Mouse (Mus musculus) hindbrain, embryonic 12.5 days (tissue): Measurements from ENCODE around the gene Celsr1. TPM values are rescaled to one million over a fixed set of nuclear protein-coding genes. Genes with fewer than 3 reads are reported as not detected.
A peak's percentile ranks its signal among the peaks of the same experiment; 100 is the strongest.

ENCODE experiments used
- ATAC-seq: fragments of 200-750 bp; cut with Nextera tagmentation; 2 replicates; pipeline ENCODE4 v1.8.0; 2017; ENCODE audit warnings: moderate TSS enrichment; ENCODE audit not compliant: low FRiP score
- H3K27ac ChIP-seq: fragments of 300-500 bp; sonication (generic); 2 replicates; pipeline ENCODE4 v1.5.1; 2016; ENCODE audit warnings: mild to moderate bottlenecking
- H3K27me3 ChIP-seq: fragments of 300-500 bp; sonication (generic); 2 replicates; pipeline ENCODE4 v1.6.1; 2016; ENCODE audit warnings: mild to moderate bottlenecking
- H3K36me3 ChIP-seq: fragments of 300-500 bp; sonication (generic); 2 replicates; pipeline ENCODE4 v1.6.1; 2016; ENCODE audit warnings: mild to moderate bottlenecking
- H3K4me1 ChIP-seq: fragments of 300-500 bp; sonication (generic); 2 replicates; pipeline ENCODE4 v1.6.1; 2016
- H3K4me2 ChIP-seq: fragments of 300-500 bp; sonication (generic); replicated peaks from 2 replicates; pipeline ENCODE4 v1.6.1; 2016; ENCODE audit warnings: mild to moderate bottlenecking
- H3K4me3 ChIP-seq: fragments of 300-500 bp; sonication (generic); 2 replicates; pipeline ENCODE4 v1.5.1; 2016; ENCODE audit warnings: mild to moderate bottlenecking
- H3K9ac ChIP-seq: fragments of 300-500 bp; sonication (generic); 2 replicates; pipeline ENCODE4 v1.6.1; 2016; ENCODE audit warnings: mild to moderate bottlenecking, moderate library complexity
- H3K9me3 ChIP-seq: fragments of 300-500 bp; sonication (generic); replicated peaks from 2 replicates; pipeline ENCODE4 v1.6.1; 2016; ENCODE audit warnings: mild to moderate bottlenecking
- WGBS: fragments of 180-500 bp; shearing (Covaris S2); methylation state at CpG from one replicate; pipeline ENCODE4 v1.1.7; 2016; 5-methylcytosine and 5-hydroxymethylcytosine counted together
- polyA plus RNA-seq: library from polyadenylated mRNA; unstranded; fragments of >200 nt; fragmentation: Nextera tagmentation; extraction: Ambion mirVana; gene quantifications from 2 replicates; pipeline ENCODE4 v1.2.1, GENCODE M21; 2016

Gene Celsr1
- polyA plus RNA-seq, 1 experiment from 2014 or later = 4.3 TPM

DNA sequence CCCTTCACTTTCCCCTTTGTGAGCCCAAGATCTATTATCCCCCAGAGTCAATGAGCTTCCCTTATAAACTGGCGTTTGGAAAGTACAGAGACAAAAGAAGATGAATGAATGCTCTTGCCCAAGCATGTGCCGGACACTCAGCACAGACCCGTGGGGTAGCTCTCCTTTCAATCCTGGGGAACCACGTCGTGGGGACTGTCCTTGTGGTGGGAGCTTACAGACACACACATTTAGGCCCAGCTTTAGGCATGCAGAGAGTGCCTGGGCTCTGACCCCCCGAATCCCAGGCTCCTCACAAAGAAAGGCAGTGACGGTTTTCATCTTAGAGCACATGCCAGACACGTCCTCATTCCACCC is 113.7 kb downstream of the Celsr1 start:
- Histone ChIP-seq H3K27me3 (no peaks in the 10 kb centered on the region), H3K4me1 (no peaks in the 10 kb centered on the region), H3K36me3 (peaks cover 23% of the 10 kb centered on the region), H3K9me3 (0 out of 2 replicates have a peak, but pooled peaks cover 5% of the 10 kb centered on the region), H3K4me3 (no peak overlapping the region), H3K27ac (no peak overlapping the region), H3K9ac (no peak overlapping the region), H3K4me2 (no peak overlapping the region)
- ATAC-seq = 0 out of 2 replicates have a peak, but pooled peaks have one; percentile 38
- 46% methylated on average over 8 of the region's 8 CpGs for WGBS

DNA sequence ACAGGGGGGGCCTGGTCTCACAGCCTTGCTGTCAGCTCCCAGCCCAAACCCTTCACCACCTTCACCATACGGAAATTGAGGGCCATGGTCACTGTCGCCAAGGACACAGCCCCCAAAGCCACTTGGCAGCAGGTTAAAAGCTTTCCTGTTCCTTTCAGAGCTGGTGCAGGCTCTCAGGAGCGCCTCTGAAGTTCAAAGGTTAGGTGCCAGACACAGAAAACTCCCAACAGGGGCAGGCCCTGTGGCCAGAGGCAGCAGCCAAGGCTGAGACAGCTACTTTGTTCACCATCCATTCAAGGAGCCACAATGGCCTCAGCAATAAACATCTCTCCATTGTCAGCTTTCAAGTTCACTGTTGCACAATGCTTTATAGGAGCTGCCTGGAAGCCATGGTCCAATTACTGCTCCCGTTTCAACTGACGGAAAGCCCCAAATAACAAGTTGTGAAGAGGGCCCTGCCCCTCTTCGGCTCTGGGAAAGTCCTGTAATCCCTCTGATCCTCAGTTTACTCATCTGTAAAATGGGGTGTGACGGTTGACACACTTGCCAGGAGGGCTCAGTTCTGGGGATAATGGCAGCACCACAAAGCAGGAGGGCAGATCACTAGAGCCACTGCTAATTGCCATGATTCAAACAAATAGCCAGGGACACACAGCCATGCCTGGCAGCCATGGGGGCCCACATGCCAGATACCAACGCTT is 114.2 kb downstream of the Celsr1 start:
- no peak for ATAC-seq
- H3K27me3 ChIP-seq = no peaks in the 10 kb centered on the region
- no peaks in the 10 kb centered on the region for H3K4me1 ChIP-seq
- H3K4me3 ChIP-seq = no peak overlapping the region
- no peak overlapping the region for H3K4me2 ChIP-seq
- H3K27ac ChIP-seq = no peak overlapping the region
- 0 out of 2 replicates have a peak, but pooled peaks cover 5% of the 10 kb centered on the region for H3K9me3 ChIP-seq
- H3K36me3 ChIP-seq = peaks cover 19% of the 10 kb centered on the region
- H3K9ac ChIP-seq = no peak overlapping the region
- 46% methylated on average over 8 of the region's 8 CpGs for WGBS

DNA sequence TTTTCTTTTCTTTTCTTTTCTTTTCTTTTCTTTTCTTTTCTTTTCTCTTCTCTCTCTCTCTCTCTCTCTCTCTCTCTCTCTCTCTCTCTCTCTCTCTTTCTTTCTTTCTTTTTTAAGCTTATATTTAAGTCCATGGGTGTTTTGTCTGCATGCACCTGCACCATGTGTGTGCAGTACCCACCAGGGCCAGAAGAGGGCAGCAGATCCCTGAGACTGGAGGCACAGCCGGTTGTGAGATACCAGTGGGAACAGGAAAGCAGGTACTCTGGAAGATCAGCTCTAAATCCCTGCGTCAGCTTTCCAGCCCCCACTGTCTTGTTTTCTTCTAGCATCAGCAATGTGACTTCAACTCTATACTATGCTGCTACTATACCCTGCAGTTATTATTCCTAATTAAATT is 120.0 kb downstream of the Celsr1 start:
- H3K9ac ChIP-seq = no peak overlapping the region
- H3K9me3 ChIP-seq = 0 out of 2 replicates have a peak, but pooled peaks cover 5% of the 10 kb centered on the region
- no peaks in the 10 kb centered on the region for H3K27me3 ChIP-seq
- no peak for ATAC-seq
- H3K4me1 ChIP-seq = 0 out of 2 replicates have a peak, but pooled peaks cover 6% of the 10 kb centered on the region
- 37% methylated on average over 2 of the region's 2 CpGs for WGBS
- no peak overlapping the region for H3K4me3 ChIP-seq
- peaks cover 9% of the 10 kb centered on the region for H3K36me3 ChIP-seq
- H3K27ac ChIP-seq = no peak overlapping the region
- H3K4me2 ChIP-seq = no peak overlapping the region

DNA sequence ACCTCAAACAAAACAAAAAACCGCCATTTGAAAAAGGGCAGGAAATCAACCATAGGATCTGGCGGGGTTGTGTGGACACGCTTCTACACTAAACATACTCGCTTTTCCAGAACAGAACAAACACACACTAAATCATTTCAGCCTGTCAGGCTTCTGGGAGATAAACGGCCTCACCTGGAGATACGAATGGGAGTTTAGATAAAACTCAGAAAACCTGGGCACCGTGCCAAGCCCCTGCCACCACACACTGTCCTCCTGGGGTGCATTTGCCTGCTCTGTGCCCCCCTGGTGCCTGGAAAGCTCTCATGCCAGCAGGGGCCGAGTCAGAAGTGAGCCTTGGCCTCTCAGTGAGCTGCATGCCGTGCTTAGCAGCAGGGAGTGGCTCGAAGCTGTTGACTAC is 123.6 kb downstream of the Celsr1 start:
- H3K9ac ChIP-seq = no peak overlapping the region
- no peaks in the 10 kb centered on the region for H3K36me3 ChIP-seq
- peaks cover 9% of the 10 kb centered on the region; the same call in 1 of the 2 replicates for H3K4me1 ChIP-seq
- WGBS = 61% methylated on average over 10 of the region's 10 CpGs
- peak overlapping the region; percentile 13; the same call in 1 of the 2 replicates for H3K27ac ChIP-seq
- ATAC-seq = no peak
- H3K27me3 ChIP-seq = no peaks in the 10 kb centered on the region
- H3K4me2 ChIP-seq = no peak overlapping the region
- H3K4me3 ChIP-seq = no peak overlapping the region
- H3K9me3 ChIP-seq = no peaks in the 10 kb centered on the region

DNA sequence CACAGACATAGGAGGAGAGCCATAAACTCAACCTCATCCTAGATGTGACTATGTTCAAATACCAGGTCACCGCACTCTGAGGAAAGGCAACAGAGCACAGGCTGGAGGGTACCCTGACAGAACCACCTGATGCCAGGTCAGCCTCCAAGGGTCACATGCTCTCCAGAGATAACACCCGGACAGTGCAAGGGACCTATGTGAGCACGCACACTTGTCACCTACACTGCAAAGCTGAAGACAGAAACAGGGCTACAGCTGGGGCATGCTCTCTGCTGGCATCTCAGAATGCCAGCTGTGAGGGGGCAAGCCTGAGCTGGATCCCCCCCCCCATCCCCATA is 124.1 kb downstream of the Celsr1 start:
- no peaks in the 10 kb centered on the region for H3K36me3 ChIP-seq
- H3K4me1 ChIP-seq = peaks cover 13% of the 10 kb centered on the region
- no peak overlapping the region for H3K9ac ChIP-seq
- no peaks in the 10 kb centered on the region for H3K9me3 ChIP-seq
- no peaks in the 10 kb centered on the region for H3K27me3 ChIP-seq
- H3K4me2 ChIP-seq = no peak overlapping the region
- H3K4me3 ChIP-seq = no peak overlapping the region
- no peak for ATAC-seq
- WGBS = 97% methylated on average over 3 of the region's 3 CpGs
- peak overlapping the region; percentile 13; the same call in 1 of the 2 replicates for H3K27ac ChIP-seq

DNA sequence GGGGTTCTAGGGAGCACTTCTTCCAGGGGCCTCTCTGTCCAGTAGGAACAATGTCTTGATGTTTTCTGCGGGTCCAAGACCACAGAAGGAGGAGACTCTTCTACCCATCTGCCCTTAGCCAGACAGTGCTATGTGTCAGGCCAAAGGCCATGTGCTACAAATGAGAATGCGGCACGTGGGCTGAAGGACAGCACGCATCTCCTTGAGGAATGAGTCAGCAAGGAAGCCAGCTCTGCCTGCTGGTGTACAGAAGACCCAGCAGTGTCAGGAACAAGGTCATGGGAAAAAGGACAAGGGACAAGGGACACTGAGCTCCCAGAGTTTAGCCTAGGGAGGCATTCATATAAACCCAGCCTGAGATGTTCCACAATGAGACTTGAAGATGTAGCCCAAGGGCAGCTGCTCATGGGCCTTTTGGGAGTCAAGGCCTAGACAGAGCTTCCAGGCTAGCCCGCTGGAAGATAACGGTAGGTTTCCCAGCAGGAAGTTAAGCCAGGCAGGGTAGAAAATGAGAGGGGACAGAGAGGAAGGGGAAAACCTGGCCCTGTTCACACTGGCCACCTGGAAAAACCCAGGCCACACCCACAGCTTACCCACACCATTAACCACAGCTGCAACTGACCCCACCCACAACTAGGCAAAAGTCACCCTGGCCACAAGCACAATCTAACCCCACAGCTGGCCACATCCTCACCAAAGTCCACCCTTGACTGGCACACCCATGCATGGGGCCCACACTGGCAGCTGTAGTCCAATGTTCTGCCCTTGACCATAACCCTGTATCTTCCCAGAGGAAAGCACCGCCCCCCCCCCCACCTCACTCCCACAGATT is 124.7 kb downstream of the Celsr1 start:
- Histone ChIP-seq H3K27ac (no peak overlapping the region), H3K4me3 (no peak overlapping the region), H3K9ac (no peak overlapping the region), H3K4me2 (no peak overlapping the region), H3K4me1 (peaks cover 13% of the 10 kb centered on the region), H3K9me3 (no peaks in the 10 kb centered on the region), H3K27me3 (no peaks in the 10 kb centered on the region), H3K36me3 (no peaks in the 10 kb centered on the region)
- ATAC-seq = no peak
- WGBS = 88% methylated on average over 7 of the region's 7 CpGs

DNA sequence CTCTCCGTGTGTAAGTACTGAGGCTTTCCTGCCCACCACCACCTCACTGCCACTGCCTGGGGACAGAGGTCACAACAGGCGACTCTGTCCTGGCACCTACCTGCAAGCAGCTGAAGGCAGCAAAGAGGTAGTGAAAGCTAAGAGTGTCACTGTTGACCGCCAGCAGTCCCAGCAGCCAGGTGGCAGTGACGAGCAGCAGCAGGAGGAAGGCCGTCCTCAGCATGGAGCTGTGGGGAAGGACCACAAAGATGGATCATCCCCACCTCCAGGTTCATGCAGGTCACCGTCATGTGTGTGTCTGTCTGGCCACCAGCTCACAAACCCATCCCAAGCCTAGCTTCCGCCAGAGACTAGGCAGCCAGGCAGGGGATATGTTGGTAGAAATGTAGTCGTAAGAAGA is 129.8 kb downstream of the Celsr1 start:
- peaks cover 6% of the 10 kb centered on the region for H3K4me1 ChIP-seq
- 73% methylated on average over 8 of the region's 8 CpGs for WGBS
- no peak overlapping the region for H3K27ac ChIP-seq
- no peaks in the 10 kb centered on the region for H3K9me3 ChIP-seq
- no peak overlapping the region for H3K4me3 ChIP-seq
- H3K9ac ChIP-seq = no peak overlapping the region
- no peak for ATAC-seq
- no peaks in the 10 kb centered on the region for H3K27me3 ChIP-seq
- H3K4me2 ChIP-seq = no peak overlapping the region
- H3K36me3 ChIP-seq = peaks cover 26% of the 10 kb centered on the region

DNA sequence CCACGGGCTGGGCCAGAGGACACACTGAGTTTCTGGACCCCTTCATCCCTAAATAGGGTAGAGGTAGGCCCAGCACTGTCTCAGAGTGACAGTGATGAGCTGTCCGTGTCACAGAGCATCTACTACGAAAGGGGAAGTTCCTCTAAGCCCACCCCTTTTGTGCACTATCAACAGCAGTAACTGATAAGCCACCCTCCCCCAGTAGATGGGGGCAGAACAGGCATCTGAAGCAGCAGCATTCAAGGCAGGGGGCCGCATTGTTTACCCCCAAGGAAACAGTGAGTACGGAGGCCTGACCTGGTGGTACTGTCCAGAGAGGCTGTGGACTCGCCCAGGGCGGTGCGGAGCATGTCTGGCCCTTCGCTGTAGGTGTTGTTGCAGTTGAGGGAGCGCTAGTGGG is 131.1 kb downstream of the Celsr1 start:
- H3K4me3 ChIP-seq = no peak overlapping the region
- no peak overlapping the region for H3K27ac ChIP-seq
- no peaks in the 10 kb centered on the region for H3K9me3 ChIP-seq
- peaks cover 34% of the 10 kb centered on the region for H3K36me3 ChIP-seq
- no peak for ATAC-seq
- no peak overlapping the region for H3K4me2 ChIP-seq
- H3K27me3 ChIP-seq = no peaks in the 10 kb centered on the region
- no peak overlapping the region for H3K9ac ChIP-seq
- 86% methylated on average over 10 of the region's 10 CpGs for WGBS
- peaks cover 6% of the 10 kb centered on the region for H3K4me1 ChIP-seq

DNA sequence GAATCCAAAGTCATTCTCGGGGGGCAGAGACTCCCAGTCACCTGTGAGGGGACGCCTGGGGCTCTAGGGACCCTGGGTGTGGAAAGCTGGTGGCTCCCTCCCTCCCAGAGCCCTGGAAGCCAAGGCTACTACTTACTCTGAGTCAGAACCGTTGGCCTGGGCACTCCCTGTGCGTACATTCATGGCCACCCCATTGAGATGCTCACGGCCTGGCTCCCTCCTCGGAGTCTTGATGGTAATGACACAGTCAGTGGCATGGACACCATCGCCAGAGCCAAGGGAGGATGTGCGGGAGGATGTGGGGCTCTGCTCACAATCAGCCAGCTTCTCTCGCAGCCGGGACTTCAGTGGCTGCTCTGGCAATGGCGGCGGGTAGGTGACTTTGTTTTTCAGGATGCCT is 132.8 kb downstream of the Celsr1 start:
- WGBS = 82% methylated on average over 12 of the region's 12 CpGs
- Histone ChIP-seq H3K4me1 (peaks cover 6% of the 10 kb centered on the region), H3K27me3 (no peaks in the 10 kb centered on the region), H3K9ac (no peak overlapping the region), H3K4me2 (no peak overlapping the region), H3K4me3 (no peak overlapping the region), H3K36me3 (peaks cover 45% of the 10 kb centered on the region), H3K9me3 (no peaks in the 10 kb centered on the region), H3K27ac (no peak overlapping the region)
- ATAC-seq = no peak

DNA sequence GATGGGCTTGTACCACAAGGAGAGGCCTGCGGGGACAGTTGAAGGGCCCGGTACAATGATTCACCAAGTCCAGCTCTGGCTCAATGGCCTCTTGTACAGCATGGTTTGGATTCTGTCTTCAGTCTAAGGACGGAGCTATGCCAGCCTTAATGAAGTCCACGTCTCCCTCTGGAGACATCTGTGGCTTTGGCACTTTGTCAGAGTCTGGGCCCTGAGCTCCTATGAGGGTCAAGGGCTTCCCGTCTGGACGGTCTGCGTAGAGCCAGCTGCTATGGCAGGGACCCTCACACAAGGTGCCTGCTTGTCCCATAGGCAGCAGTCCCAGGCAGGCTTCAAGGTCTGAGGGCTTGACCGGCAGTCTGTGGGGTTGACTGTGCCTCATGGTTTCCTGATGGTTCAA is 133.3 kb downstream of the Celsr1 start:
- H3K36me3 ChIP-seq = peaks cover 49% of the 10 kb centered on the region
- H3K4me2 ChIP-seq = no peak overlapping the region
- H3K9me3 ChIP-seq = no peaks in the 10 kb centered on the region
- H3K27me3 ChIP-seq = no peaks in the 10 kb centered on the region
- no peak overlapping the region for H3K9ac ChIP-seq
- H3K27ac ChIP-seq = no peak overlapping the region
- 91% methylated on average over 8 of the region's 8 CpGs for WGBS
- no peak overlapping the region for H3K4me3 ChIP-seq
- no peak for ATAC-seq
- peaks cover 6% of the 10 kb centered on the region for H3K4me1 ChIP-seq

DNA sequence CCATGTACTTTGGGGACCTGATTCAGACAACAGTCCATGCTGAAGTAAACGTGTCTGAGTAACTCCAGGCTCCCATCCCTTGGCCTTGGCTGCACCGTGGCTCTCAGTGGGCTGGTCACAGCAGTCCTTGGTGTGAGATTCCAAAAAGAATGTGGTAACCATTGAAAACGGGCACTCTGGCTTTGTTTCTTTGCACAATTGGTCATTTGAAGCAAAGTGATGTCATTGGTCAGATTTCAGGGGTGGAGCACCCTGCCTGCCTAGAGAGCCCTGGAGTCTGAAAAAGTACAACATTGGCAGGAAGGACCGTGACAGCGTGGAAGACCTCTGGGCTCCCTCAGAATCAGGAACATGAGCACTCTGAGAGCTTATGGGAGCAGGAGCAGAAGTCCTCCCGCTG is 134.2 kb downstream of the Celsr1 start:
- Histone ChIP-seq H3K4me3 (no peak overlapping the region), H3K27ac (no peak overlapping the region), H3K36me3 (peaks cover 59% of the 10 kb centered on the region), H3K27me3 (no peaks in the 10 kb centered on the region), H3K4me2 (no peak overlapping the region), H3K9ac (no peak overlapping the region), H3K4me1 (no peaks in the 10 kb centered on the region), H3K9me3 (no peaks in the 10 kb centered on the region)
- WGBS = 47% methylated on average over 6 of the region's 6 CpGs
- no peak for ATAC-seq

DNA sequence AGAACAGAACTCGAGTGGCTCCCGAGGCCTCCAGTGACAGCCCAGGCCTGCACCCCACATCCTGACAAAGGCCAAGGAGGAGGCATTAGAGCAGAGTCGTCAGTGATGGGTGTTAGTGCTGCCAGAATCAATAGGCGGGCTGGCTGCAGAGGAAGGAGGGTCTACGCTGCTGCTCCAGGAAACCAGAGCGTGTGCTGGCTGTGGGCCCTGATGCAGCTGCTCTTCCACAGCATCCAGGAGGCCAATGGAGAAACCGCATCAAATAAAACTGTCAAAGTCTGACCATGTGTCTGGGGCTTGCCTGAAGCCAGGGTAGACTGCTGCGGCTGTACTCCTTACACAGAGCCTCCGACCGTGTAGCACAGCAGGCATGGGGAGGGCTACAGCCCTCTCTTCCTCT is 136.5 kb downstream of the Celsr1 start:
- Histone ChIP-seq H3K4me3 (no peak overlapping the region), H3K27ac (no peak overlapping the region), H3K9me3 (no peaks in the 10 kb centered on the region), H3K27me3 (no peaks in the 10 kb centered on the region), H3K9ac (no peak overlapping the region), H3K36me3 (peaks cover 76% of the 10 kb centered on the region), H3K4me2 (no peak overlapping the region), H3K4me1 (0 out of 2 replicates have a peak, but pooled peaks cover 10% of the 10 kb centered on the region)
- 92% methylated on average over 10 of the region's 10 CpGs for WGBS
- no peak for ATAC-seq
